Mouse (Mus musculus): ENCODE data around the gene Phf5a. TPM values are rescaled to one million over a fixed set of nuclear protein-coding genes. Genes with fewer than 3 reads are reported as not detected.

Gene Phf5a
- polyA plus RNA-seq, 1 experiment from 2014 or later = 200 TPM

DNA sequence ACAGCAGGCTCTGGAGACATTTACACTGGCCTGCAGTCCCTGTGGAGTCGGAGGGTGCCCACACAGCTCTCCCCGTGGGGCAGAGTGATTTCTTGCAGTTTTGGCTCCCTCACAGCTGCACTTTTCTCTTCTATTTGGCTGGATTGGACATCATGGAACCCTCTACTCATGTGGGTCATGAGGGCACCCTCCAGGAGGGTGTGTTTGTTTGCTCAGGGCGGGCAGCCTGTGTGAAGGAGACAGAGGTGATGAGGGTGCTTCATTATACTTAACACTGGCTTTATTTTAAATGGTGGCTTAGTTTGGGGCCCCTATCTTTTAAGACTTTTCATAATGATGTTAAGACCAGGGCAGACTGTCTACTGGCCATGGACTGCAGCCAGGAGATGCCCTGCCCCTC, 46.9 kb downstream of the Phf5a start:
- 83% methylated on average over 3 of the region's 3 CpGs for WGBS
- DNase-seq (ENCODE audit: low spot score) = no peak
- peaks cover 5% of the 10 kb centered on the region for H3K4me1 ChIP-seq
- no peak overlapping the region for H3K27ac ChIP-seq
- H3K36me3 ChIP-seq = peaks cover 67% of the 10 kb centered on the region
- H3K27me3 ChIP-seq (ENCODE audit: insufficient read depth, poor library complexity, severe bottlenecking) = no peaks in the 10 kb centered on the region
- no peak overlapping the region for H3K4me3 ChIP-seq
- H3K9me3 ChIP-seq = no peaks in the 10 kb centered on the region

GRCm38 (mm10) chr15:81822631-81823030, 49.1 kb downstream of the Phf5a start:
- Histone ChIP-seq H3K4me1 (no peaks in the 10 kb centered on the region), H3K36me3 (peaks cover 86% of the 10 kb centered on the region), H3K4me3 (no peak overlapping the region), H3K27ac (no peak overlapping the region), H3K27me3 (ENCODE audit: insufficient read depth, poor library complexity, severe bottlenecking) (no peaks in the 10 kb centered on the region), H3K9me3 (no peaks in the 10 kb centered on the region)
- DNase-seq (ENCODE audit: low spot score) = no peak
- WGBS = 87% methylated on average over 3 of the region's 3 CpGs

DNA sequence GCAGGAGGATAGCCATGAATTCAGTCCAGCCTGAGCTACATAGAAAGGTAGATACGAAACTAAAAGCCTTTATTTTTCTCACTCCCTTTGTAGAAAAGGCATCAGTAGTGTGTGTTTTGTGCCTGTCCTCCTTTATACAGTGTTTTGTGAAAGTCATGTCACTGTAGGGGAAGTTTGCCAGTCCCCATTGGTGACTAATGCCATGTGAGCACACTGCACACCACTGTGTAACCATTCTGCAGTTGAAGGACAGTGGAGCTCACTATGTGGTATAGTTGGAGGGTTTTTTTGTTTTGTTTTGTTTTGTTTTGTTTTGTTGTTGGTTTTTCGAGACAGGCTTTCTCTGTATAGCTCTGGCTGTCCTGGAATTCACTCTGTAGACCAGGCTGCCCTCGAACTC, 53.3 kb downstream of the Phf5a start:
- Histone ChIP-seq H3K4me3 (no peak overlapping the region), H3K27me3 (ENCODE audit: insufficient read depth, poor library complexity, severe bottlenecking) (no peaks in the 10 kb centered on the region), H3K4me1 (peaks cover under 1% of the 10 kb centered on the region; the same call in 1 of the 2 replicates), H3K27ac (no peak overlapping the region), H3K9me3 (no peaks in the 10 kb centered on the region), H3K36me3 (peaks cover 81% of the 10 kb centered on the region)
- WGBS = 87% methylated on average over 3 of the region's 3 CpGs
- DNase-seq (ENCODE audit: low spot score) = no peak

GRCm38 (mm10) chr15:81814716-81815370, 56.9 kb downstream of the Phf5a start:
- H3K36me3 ChIP-seq = peaks cover 51% of the 10 kb centered on the region
- no peak overlapping the region for H3K27ac ChIP-seq
- no peak overlapping the region for H3K4me3 ChIP-seq
- H3K4me1 ChIP-seq = peaks cover 27% of the 10 kb centered on the region
- H3K27me3 ChIP-seq (ENCODE audit: insufficient read depth, poor library complexity, severe bottlenecking) = no peaks in the 10 kb centered on the region
- DNase-seq (ENCODE audit: low spot score) = no peak
- H3K9me3 ChIP-seq = no peaks in the 10 kb centered on the region
- 87% methylated on average over 12 of the region's 12 CpGs for WGBS

Other genes starting within 250 kb of the Phf5a start
- gene L3mbtl2, start 208.0 kb downstream of the Phf5a start, polyA plus RNA-seq (2016; fragmentation: Nextera tagmentation; extraction: Ambion mirVana) = 28.0 and 31.3 TPM in 2 replicates
- gene Chadl, start 174.6 kb downstream of the Phf5a start, polyA plus RNA-seq (2016; fragmentation: Nextera tagmentation; extraction: Ambion mirVana) = 0.53 and 1.4 TPM in 2 replicates
- 30.1 and 34.2 TPM in 2 replicates for gene Zc3h7b, start 126.9 kb downstream of the Phf5a start, polyA plus RNA-seq (2016; fragmentation: Nextera tagmentation; extraction: Ambion mirVana)
- gene Rangap1, start 126.4 kb downstream of the Phf5a start, polyA plus RNA-seq (2016; fragmentation: Nextera tagmentation; extraction: Ambion mirVana) = 140 and 141 TPM in 2 replicates
- 17.3 and 20.2 TPM in 2 replicates for gene Tef, start 69.5 kb downstream of the Phf5a start, polyA plus RNA-seq (2016; fragmentation: Nextera tagmentation; extraction: Ambion mirVana)
- 13.0 and 15.6 TPM in 2 replicates for gene Tob2, start 13.1 kb downstream of the Phf5a start, polyA plus RNA-seq (2016; fragmentation: Nextera tagmentation; extraction: Ambion mirVana)
- 320 and 472 TPM in 2 replicates for gene Aco2, start 398 bp upstream of the Phf5a start, polyA plus RNA-seq (2016; fragmentation: Nextera tagmentation; extraction: Ambion mirVana)
- 108 and 120 TPM in 2 replicates for gene Polr3h, start 54.3 kb upstream of the Phf5a start, polyA plus RNA-seq (2016; fragmentation: Nextera tagmentation; extraction: Ambion mirVana)
- 6.4 and 7.4 TPM in 2 replicates for gene Csdc2, start 64.8 kb upstream of the Phf5a start, polyA plus RNA-seq (2016; fragmentation: Nextera tagmentation; extraction: Ambion mirVana)
- gene Pmm1, start 89.0 kb upstream of the Phf5a start, polyA plus RNA-seq (2016; fragmentation: Nextera tagmentation; extraction: Ambion mirVana) = 24.0 and 28.6 TPM in 2 replicates
- not detected in 2 replicates for gene 1700029P11Rik, start 108.6 kb upstream of the Phf5a start, polyA plus RNA-seq (2016; fragmentation: Nextera tagmentation; extraction: Ambion mirVana)
- 98.6 and 99.8 TPM in 2 replicates for gene Xrcc6, start 115.9 kb upstream of the Phf5a start, polyA plus RNA-seq (2016; fragmentation: Nextera tagmentation; extraction: Ambion mirVana)
- 26.7 and 27.5 TPM in 2 replicates for gene Desi1, start 162.0 kb upstream of the Phf5a start, polyA plus RNA-seq (2016; fragmentation: Nextera tagmentation; extraction: Ambion mirVana)
- gene Snu13, start 175.7 kb upstream of the Phf5a start, polyA plus RNA-seq (2016; fragmentation: Nextera tagmentation; extraction: Ambion mirVana) = 217 and 292 TPM in 2 replicates
- not detected in 2 replicates for gene 4930407I10Rik, start 187.2 kb upstream of the Phf5a start, polyA plus RNA-seq (2016; fragmentation: Nextera tagmentation; extraction: Ambion mirVana)
- gene Mei1, start 198.1 kb upstream of the Phf5a start, polyA plus RNA-seq (2016; fragmentation: Nextera tagmentation; extraction: Ambion mirVana) = 0.05 TPM in 1 of 2 replicates, not detected in the other